Mouse (Mus musculus): ENCODE data around the gene Trim25. TPM values are rescaled to one million over a fixed set of nuclear protein-coding genes. Genes with fewer than 3 reads are reported as not detected.
A peak's percentile ranks its signal among the peaks of the same experiment; 100 is the strongest.
"Not testable (repeated sequence)": the region's sequence is repeated elsewhere in the genome, so short reads cannot be mapped to it uniquely, and the experiment has no call there.

The Trim25 gene
- polyA plus RNA-seq, 1 experiment from 2014 or later: 21.7 TPM

- H3K4me2 ChIP-seq (ENCODE audit: low read depth, low read length): no peak overlapping the region
- H3K27me3 ChIP-seq (ENCODE audit: control insufficient read depth, insufficient read depth, low read depth, low read length): no peaks in the 10 kb centered on the region
- no peak overlapping the region for H3K4me3 ChIP-seq (ENCODE audit: low read depth, low read length)
- H3K9me3 ChIP-seq (replicated peaks; ENCODE audit: control insufficient read depth, low read length): no peaks in the 10 kb centered on the region
- no peaks in the 10 kb centered on the region for H3K36me3 ChIP-seq (ENCODE audit: control insufficient read depth, insufficient read depth)
- H3K4me1 ChIP-seq (ENCODE audit: control insufficient read depth, low read depth, low read length): no peaks in the 10 kb centered on the region; the same call in 1 of the 2 replicates
- H3K27ac ChIP-seq (ENCODE audit: low read length): no peak overlapping the region
- peak; percentile 87 for ATAC-seq (ENCODE audit: low read depth)
- H3K9ac ChIP-seq (ENCODE audit: low read depth, low read length): no peak overlapping the region
- 29% methylated on average over 5 of the region's 5 CpGs for WGBS (ENCODE audit: insufficient replicate concordance)
Measured at GRCm38 (mm10) chr11:88989530-88989929, 9.6 kb upstream of the Trim25 start.

GRCm38 (mm10) chr11:88993186-88993585 is 6.0 kb upstream of the Trim25 start:
- H3K9ac ChIP-seq (ENCODE audit: low read depth, low read length): no peak overlapping the region
- H3K9me3 ChIP-seq (replicated peaks; ENCODE audit: control insufficient read depth, low read length): no peaks in the 10 kb centered on the region
- no peak for ATAC-seq (ENCODE audit: low read depth)
- no peak overlapping the region for H3K4me2 ChIP-seq (ENCODE audit: low read depth, low read length)
- no peaks in the 10 kb centered on the region for H3K36me3 ChIP-seq (ENCODE audit: control insufficient read depth, insufficient read depth)
- H3K27ac ChIP-seq (ENCODE audit: low read length): no peak overlapping the region
- H3K4me1 ChIP-seq (ENCODE audit: control insufficient read depth, low read depth, low read length): peaks cover 2% of the 10 kb centered on the region
- no peaks in the 10 kb centered on the region for H3K27me3 ChIP-seq (ENCODE audit: control insufficient read depth, insufficient read depth, low read depth, low read length)
- WGBS (ENCODE audit: insufficient replicate concordance): 47% methylated on average over 7 of the region's 7 CpGs
- H3K4me3 ChIP-seq (ENCODE audit: low read depth, low read length): no peak overlapping the region

GRCm38 (mm10) chr11:88993625-88994024 is 5.6 kb upstream of the Trim25 start:
- H3K27me3 ChIP-seq (ENCODE audit: control insufficient read depth, insufficient read depth, low read depth, low read length): no peaks in the 10 kb centered on the region
- H3K4me2 ChIP-seq (ENCODE audit: low read depth, low read length): no peak overlapping the region
- H3K4me3 ChIP-seq (ENCODE audit: low read depth, low read length): no peak overlapping the region
- H3K9ac ChIP-seq (ENCODE audit: low read depth, low read length): no peak overlapping the region
- no peaks in the 10 kb centered on the region for H3K9me3 ChIP-seq (replicated peaks; ENCODE audit: control insufficient read depth, low read length)
- peaks cover 5% of the 10 kb centered on the region for H3K4me1 ChIP-seq (ENCODE audit: control insufficient read depth, low read depth, low read length)
- no peaks in the 10 kb centered on the region for H3K36me3 ChIP-seq (ENCODE audit: control insufficient read depth, insufficient read depth)
- ATAC-seq (ENCODE audit: low read depth): peak; percentile 35; the same call in 1 of the 2 replicates
- no peak overlapping the region for H3K27ac ChIP-seq (ENCODE audit: low read length)
- 14% methylated on average over 5 of the region's 5 CpGs for WGBS (ENCODE audit: insufficient replicate concordance)

GRCm38 (mm10) chr11:88994492-88994891 is 4.7 kb upstream of the Trim25 start:
- H3K9ac ChIP-seq (ENCODE audit: low read depth, low read length): no peak overlapping the region

GRCm38 (mm10) chr11:88995616-88996015 is 3.6 kb upstream of the Trim25 start:
- 82% methylated on average over 2 of the region's 2 CpGs for WGBS (ENCODE audit: insufficient replicate concordance)
- Histone ChIP-seq H3K4me3 (ENCODE audit: low read depth, low read length) (no peak overlapping the region), H3K27ac (ENCODE audit: low read length) (no peak overlapping the region), H3K4me2 (ENCODE audit: low read depth, low read length) (no peak overlapping the region), H3K36me3 (ENCODE audit: control insufficient read depth, insufficient read depth) (no peaks in the 10 kb centered on the region), H3K4me1 (ENCODE audit: control insufficient read depth, low read depth, low read length) (peaks cover 11% of the 10 kb centered on the region), H3K9me3 (replicated peaks; ENCODE audit: control insufficient read depth, low read length) (no peaks in the 10 kb centered on the region), H3K9ac (ENCODE audit: low read depth, low read length) (no peak overlapping the region), H3K27me3 (ENCODE audit: control insufficient read depth, insufficient read depth, low read depth, low read length) (no peaks in the 10 kb centered on the region)
- ATAC-seq (ENCODE audit: low read depth): no peak

More at GRCm38 (mm10) chr11:88994492-88994891, 4.7 kb upstream of the Trim25 start:
- Histone ChIP-seq H3K4me3 (ENCODE audit: low read depth, low read length) (no peak overlapping the region), H3K4me1 (ENCODE audit: control insufficient read depth, low read depth, low read length) (peaks cover 9% of the 10 kb centered on the region), H3K9me3 (replicated peaks; ENCODE audit: control insufficient read depth, low read length) (no peaks in the 10 kb centered on the region), H3K4me2 (ENCODE audit: low read depth, low read length) (no peak overlapping the region), H3K27me3 (ENCODE audit: control insufficient read depth, insufficient read depth, low read depth, low read length) (no peaks in the 10 kb centered on the region), H3K36me3 (ENCODE audit: control insufficient read depth, insufficient read depth) (no peaks in the 10 kb centered on the region), H3K27ac (ENCODE audit: low read length) (no peak overlapping the region)
- WGBS (ENCODE audit: insufficient replicate concordance): 56% methylated on average over 7 of the region's 7 CpGs
- no peak for ATAC-seq (ENCODE audit: low read depth)

GRCm38 (mm10) chr11:88996427-88996826 is 2.7 kb upstream of the Trim25 start:
- no peak for ATAC-seq (ENCODE audit: low read depth)
- Histone ChIP-seq H3K9me3 (replicated peaks; ENCODE audit: control insufficient read depth, low read length) (no peaks in the 10 kb centered on the region), H3K27me3 (ENCODE audit: control insufficient read depth, insufficient read depth, low read depth, low read length) (no peaks in the 10 kb centered on the region), H3K27ac (ENCODE audit: low read length) (no peak overlapping the region), H3K9ac (ENCODE audit: low read depth, low read length) (no peak overlapping the region), H3K4me2 (ENCODE audit: low read depth, low read length) (no peak overlapping the region), H3K4me1 (ENCODE audit: control insufficient read depth, low read depth, low read length) (peaks cover 17% of the 10 kb centered on the region), H3K36me3 (ENCODE audit: control insufficient read depth, insufficient read depth) (no peaks in the 10 kb centered on the region), H3K4me3 (ENCODE audit: low read depth, low read length) (no peak overlapping the region)
- 45% methylated on average over 7 of the region's 7 CpGs for WGBS (ENCODE audit: insufficient replicate concordance)

GRCm38 (mm10) chr11:88997343-88997742 is 1.8 kb upstream of the Trim25 start:
- H3K4me2 ChIP-seq (ENCODE audit: low read depth, low read length); H3K27ac ChIP-seq (ENCODE audit: low read length); H3K36me3 ChIP-seq (ENCODE audit: control insufficient read depth, insufficient read depth); H3K4me3 ChIP-seq (ENCODE audit: low read depth, low read length); ATAC-seq (ENCODE audit: low read depth); H3K9ac ChIP-seq (ENCODE audit: low read depth, low read length); H3K27me3 ChIP-seq (ENCODE audit: control insufficient read depth, insufficient read depth, low read depth, low read length); H3K9me3 ChIP-seq (replicated peaks; ENCODE audit: control insufficient read depth, low read length): not testable (repeated sequence)
- peaks cover 22% of the 10 kb centered on the region for H3K4me1 ChIP-seq (ENCODE audit: control insufficient read depth, low read depth, low read length)
- WGBS (ENCODE audit: insufficient replicate concordance): 55% methylated on average over 5 of the region's 5 CpGs

GRCm38 (mm10) chr11:88998406-88998805 is 770 bp upstream of the Trim25 start:
- peaks cover 27% of the 10 kb centered on the region for H3K4me1 ChIP-seq (ENCODE audit: control insufficient read depth, low read depth, low read length)
- no peaks in the 10 kb centered on the region for H3K27me3 ChIP-seq (ENCODE audit: control insufficient read depth, insufficient read depth, low read depth, low read length)
- peak overlapping the region; percentile 92 for H3K4me2 ChIP-seq (ENCODE audit: low read depth, low read length)
- peak overlapping the region; percentile 88 for H3K4me3 ChIP-seq (ENCODE audit: low read depth, low read length)
- peak overlapping the region; percentile 77 for H3K27ac ChIP-seq (ENCODE audit: low read length)
- no peak for ATAC-seq (ENCODE audit: low read depth)
- no peaks in the 10 kb centered on the region for H3K36me3 ChIP-seq (ENCODE audit: control insufficient read depth, insufficient read depth)
- no peaks in the 10 kb centered on the region for H3K9me3 ChIP-seq (replicated peaks; ENCODE audit: control insufficient read depth, low read length)
- 22% methylated on average over 3 of the region's 3 CpGs for WGBS (ENCODE audit: insufficient replicate concordance)
- no peak overlapping the region for H3K9ac ChIP-seq (ENCODE audit: low read depth, low read length)

- peaks cover 33% of the 10 kb centered on the region for H3K4me1 ChIP-seq (ENCODE audit: control insufficient read depth, low read depth, low read length)
Measured at GRCm38 (mm10) chr11:88999723-89000526, 749 bp downstream of the Trim25 start.

More at GRCm38 (mm10) chr11:88999723-89000526, 749 bp downstream of the Trim25 start:
- ATAC-seq (ENCODE audit: low read depth): peak; percentile 17
- Histone ChIP-seq H3K9ac (ENCODE audit: low read depth, low read length) (peak overlapping the region; percentile 92), H3K4me3 (ENCODE audit: low read depth, low read length) (peak overlapping the region; percentile 88), H3K27ac (ENCODE audit: low read length) (peak overlapping the region; percentile 87), H3K4me2 (ENCODE audit: low read depth, low read length) (peak overlapping the region; percentile 92), H3K36me3 (ENCODE audit: control insufficient read depth, insufficient read depth) (peaks cover under 1% of the 10 kb centered on the region; the same call in 1 of the 2 replicates), H3K9me3 (replicated peaks; ENCODE audit: control insufficient read depth, low read length) (no peaks in the 10 kb centered on the region), H3K27me3 (ENCODE audit: control insufficient read depth, insufficient read depth, low read depth, low read length) (no peaks in the 10 kb centered on the region)
- WGBS (ENCODE audit: insufficient replicate concordance): 3% methylated on average over 33 of the region's 33 CpGs
